Mouse (Mus musculus): ENCODE measurements at regions not wholly inside any gene's neighbourhood (a gene's known extent, or its start where the extent isn't known, plus 50 kb on each side); places are given as distances from the start of the nearest gene placed in this dataset.
"Not testable (repeated sequence)": the region's sequence is repeated elsewhere in the genome, so short reads cannot be mapped to it uniquely, and the experiment has no call there.

- DNase-seq (ENCODE audit: low read depth, low spot score): peak; percentile 75
Measured at GRCm38 (mm10) chr17:62287666-62288065, 593.5 kb downstream of the Efna5 start.

DNA sequence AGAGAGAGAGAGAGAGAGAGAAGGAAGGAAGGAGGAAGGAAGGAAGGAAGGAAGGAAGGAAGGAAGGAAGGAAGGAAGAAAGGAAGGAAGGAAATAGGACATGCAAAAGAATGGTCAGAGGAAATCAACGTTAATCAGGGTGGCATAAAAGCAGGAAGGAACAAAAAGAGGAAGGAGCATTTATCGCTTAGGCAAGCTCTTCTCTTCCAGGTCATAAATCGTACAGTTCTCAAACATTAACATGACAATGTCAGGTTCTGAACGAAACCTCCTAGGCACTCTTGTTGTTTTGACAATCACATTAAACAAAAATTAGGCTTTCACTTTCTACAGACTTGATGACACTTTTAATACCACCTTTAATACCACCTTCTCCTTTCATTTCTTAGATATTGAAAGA lies 594.0 kb downstream of the Efna5 start:
- no peak for DNase-seq (ENCODE audit: low read depth, low spot score)

DNA sequence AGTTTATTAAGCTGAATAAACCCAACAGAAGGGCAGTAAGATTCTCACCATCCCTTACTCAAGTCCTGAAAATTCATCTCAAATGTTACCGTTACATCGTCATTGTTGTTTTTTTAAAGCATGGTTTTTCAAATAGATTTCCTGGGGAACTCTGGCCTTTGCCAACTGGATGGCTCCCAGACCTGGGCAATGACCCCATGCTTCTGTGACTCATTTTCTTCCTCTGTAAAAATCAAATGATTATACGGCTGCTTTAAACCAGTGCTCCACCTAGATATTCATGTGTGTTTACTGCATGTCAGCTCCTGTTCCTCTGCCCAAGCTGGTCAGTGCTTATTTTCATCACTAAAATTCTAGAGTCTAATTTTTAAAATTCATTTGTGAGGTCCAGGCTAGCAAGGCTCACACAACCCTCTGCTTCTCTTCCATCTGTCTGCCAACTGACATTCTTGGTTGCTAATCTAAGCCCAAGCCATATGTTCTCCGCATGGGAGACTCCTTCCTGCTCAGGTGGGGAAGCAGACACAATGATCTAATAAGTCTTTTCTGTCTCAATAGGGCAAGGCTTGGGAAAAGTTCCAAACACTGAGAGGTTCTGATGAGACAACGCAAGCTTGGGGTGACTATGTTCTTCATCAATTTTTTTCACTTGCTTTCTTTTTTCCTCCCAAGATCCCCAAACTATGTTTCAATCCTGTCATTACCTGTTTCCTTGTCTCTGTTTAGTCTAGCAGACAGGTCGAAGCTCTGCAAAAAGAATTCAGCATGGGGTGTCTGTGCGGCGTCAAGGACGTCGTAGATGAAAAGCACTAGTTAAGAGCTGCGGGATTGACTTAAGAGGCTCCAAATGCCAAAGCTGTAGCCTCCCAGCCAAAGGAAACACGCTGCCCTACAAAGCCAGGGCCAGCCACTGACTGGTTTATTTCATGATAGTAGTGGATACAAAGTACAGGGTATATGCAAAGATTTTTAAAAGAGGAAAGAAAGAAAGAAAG lies 594.7 kb downstream of the Efna5 start:
- DNase-seq (ENCODE audit: low read depth, low spot score): peak; percentile 69

DNA sequence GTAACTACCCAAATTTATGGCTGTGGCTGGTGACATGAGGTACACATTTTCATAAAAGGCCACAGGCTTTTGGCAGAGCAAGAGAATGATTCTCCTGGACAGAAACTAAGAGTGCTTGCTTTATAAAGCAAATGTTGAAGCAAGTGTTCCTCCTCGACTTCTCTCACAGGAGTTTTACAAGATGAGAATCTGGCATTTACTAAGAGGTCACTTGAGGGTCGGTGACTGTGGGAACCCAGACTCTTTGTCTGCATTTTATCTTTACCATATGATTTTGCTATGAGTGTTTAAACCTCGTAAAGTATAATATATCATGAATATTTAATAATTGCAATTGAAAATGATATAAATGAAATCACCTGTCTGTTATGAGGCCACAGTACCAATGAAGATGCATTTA lies 600.9 kb downstream of the Efna5 start:
- DNase-seq (ENCODE audit: low read depth, low spot score): no peak

DNA sequence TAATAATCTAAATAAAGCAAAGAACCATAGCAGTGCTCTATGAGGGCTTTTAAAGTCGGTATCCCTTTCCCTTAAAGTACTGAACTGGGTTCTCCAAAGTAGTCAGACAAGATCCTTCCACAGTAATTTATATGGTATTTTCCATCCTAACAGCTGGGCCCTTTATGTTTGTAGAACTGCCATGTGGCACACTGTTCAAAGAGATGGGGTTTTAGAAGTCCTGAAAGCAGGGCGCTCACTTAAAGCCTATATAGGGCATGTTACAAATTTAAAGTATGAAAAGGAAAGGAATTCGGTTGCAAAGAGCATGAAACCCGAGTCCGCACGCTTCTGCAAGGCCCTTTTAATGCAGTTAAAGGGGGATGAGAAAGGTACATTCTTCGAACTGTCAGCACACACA lies 609.7 kb downstream of the Efna5 start:
- DNase-seq (ENCODE audit: low read depth, low spot score): no peak

DNA sequence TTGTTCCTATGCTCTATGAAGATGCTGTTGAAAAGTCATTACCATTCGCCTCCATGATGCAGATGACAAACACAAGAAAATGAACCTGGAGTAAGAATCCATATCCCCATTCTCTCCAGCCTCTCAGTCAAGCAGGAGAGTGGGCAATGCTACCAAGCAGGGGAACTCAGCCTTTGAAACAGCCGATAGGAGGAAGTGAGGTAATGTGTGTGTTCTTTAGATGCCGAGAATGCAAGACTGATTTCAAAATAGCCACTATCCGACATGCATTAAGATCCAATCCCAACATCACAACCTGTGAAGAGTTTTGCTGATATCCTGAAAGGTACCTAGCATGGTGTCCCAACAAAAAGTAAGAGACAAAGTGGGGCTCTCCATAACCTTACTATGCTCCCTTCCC lies 611.8 kb downstream of the Efna5 start:
- DNase-seq (ENCODE audit: low read depth, low spot score): no peak

- no peak for DNase-seq (ENCODE audit: low read depth, low spot score)
Measured at GRCm38 (mm10) chr17:62253448-62253847, 627.7 kb downstream of the Efna5 start.

GRCm38 (mm10) chr17:62248011-62248410 lies 633.1 kb downstream of the Efna5 start:
- no peak for DNase-seq (ENCODE audit: low read depth, low spot score)

GRCm38 (mm10) chr17:62246650-62247049 lies 634.5 kb downstream of the Efna5 start:
- DNase-seq (ENCODE audit: low read depth, low spot score): no peak

- no peak for DNase-seq (ENCODE audit: low read depth, low spot score)
Measured at GRCm38 (mm10) chr17:62230939-62231338, 650.2 kb downstream of the Efna5 start.

DNA sequence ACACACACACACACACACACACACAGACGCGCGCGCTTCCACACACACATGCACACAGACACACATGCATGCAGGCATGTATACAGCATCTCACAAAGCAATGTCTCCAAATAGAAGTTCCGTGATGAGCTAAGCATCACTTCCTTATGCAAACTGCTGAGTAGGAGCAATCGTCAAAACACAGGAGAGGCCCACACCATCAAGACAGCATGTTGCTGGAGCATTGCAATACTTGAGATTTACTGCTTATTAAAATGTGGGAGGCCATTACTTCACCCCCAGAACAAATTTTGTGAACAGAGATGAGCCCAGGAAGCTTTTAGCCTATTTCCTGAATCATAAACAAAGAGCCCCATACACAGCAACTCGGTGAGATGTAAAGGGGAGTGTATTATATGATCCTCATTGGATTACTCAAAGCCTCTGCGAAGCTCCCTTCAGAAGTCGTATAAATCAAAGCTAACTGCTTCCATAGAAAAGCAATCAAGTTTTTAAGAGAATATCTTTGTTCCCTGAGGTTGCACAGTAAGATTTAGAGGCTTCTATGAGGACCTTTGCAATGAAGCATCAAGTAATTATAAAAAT lies 670.6 kb downstream of the Efna5 start:
- DNase-seq (ENCODE audit: low read depth, low spot score): no peak

GRCm38 (mm10) chr17:62202658-62203057 lies 678.5 kb downstream of the Efna5 start:
- no peak for DNase-seq (ENCODE audit: low read depth, low spot score)

GRCm38 (mm10) chr17:62200491-62200890 lies 680.6 kb downstream of the Efna5 start:
- no peak for DNase-seq (ENCODE audit: low read depth, low spot score)

DNA sequence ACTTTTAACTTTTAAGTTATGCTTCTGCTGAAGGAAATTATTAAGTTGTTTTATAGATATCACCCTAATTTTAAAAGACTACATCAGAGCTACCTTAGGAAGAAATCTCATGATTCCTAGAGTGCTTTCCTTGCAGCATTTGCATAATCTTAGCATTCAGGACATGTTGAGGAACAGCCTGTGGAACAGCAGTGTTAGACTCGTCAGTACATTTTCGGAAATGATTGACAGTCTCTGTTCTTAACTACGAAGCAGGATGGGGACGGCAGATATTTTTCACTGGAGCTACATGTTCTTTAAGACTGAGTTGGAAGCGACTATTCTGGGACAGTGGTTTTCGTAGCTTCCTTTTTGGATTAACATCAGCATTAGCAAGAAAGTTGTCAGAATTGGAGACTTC lies 681.6 kb downstream of the Efna5 start:
- no peak for DNase-seq (ENCODE audit: low read depth, low spot score)

GRCm38 (mm10) chr17:62178612-62179210 lies 702.4 kb downstream of the Efna5 start:
- DNase-seq (ENCODE audit: low read depth, low spot score): no peak

DNA sequence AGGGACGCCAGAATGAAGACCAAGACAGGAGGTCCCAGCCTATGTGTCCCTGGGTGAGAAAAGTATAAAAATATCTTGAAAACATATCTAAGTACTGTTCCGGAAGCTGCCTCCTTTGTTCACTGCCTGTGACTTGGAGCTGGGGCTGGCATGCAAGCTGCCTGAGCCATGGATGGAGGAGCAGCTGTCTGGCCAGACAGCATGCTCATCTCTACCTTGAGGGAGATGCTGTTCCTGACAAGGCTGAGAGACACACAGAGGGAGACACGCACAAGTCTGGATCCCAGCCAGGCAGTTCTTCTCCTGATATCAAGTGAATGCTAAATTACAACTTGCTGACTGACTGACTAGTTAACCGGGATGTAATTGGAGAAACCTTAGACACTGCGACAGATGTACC lies 704.8 kb downstream of the Efna5 start:
- DNase-seq (ENCODE audit: low read depth, low spot score): no peak

- no peak for DNase-seq (ENCODE audit: low read depth, low spot score)
Measured at GRCm38 (mm10) chr17:62172305-62172704, 708.8 kb downstream of the Efna5 start.

- no peak for DNase-seq (ENCODE audit: low read depth, low spot score)
Measured at GRCm38 (mm10) chr17:62171532-62171931, 709.6 kb downstream of the Efna5 start.

GRCm38 (mm10) chr17:62161457-62161856 lies 719.7 kb downstream of the Efna5 start:
- peak; percentile 17 for DNase-seq (ENCODE audit: low read depth, low spot score)

DNA sequence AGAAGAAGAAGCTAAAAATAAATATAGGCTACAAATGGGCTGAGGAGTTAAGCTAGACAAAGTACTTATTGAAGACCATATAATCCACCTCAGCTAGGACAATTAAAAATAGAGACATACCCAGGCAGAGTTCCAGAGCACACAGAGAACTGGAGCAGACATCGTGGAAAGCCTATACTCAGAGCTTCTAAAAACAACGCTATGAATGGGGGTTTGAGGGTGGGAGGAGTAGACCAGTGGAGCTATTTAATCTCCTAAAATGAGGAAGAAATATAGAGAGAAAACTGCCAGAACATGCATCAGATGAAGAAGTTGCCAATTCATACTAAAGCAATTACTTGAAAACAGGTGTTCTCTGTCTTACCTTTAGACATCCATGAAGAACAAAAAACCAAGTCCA lies 720.8 kb downstream of the Efna5 start:
- no peak for DNase-seq (ENCODE audit: low read depth, low spot score)

DNA sequence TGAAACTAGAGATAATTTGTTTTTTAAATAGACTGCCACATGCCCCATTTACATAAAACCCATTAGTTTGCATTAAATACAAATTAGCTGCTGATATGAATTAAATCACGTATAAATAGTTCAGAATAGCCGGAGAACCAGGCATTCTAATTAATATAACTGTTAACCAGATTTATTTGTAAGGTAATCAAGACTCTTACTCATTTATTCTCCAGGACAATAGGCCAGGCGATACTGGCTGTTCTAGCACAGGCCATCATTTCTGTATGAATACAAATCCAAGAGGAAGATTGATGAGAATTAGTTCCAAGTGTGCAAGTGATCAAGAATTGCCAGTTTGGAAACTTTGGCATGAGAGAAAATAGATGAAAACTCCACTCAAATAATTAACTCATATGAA lies 746.1 kb downstream of the Efna5 start:
- no peak for DNase-seq (ENCODE audit: low read depth, low spot score)

GRCm38 (mm10) chr17:62111703-62112102 lies 769.4 kb downstream of the Efna5 start:
- DNase-seq (ENCODE audit: low read depth, low spot score): not testable (repeated sequence)

GRCm38 (mm10) chr17:62109052-62109451 lies 772.1 kb downstream of the Efna5 start:
- DNase-seq (ENCODE audit: low read depth, low spot score): no peak
